Mouse (Mus musculus): Measurements from ENCODE around the gene Tead3. TPM values are rescaled to one million over a fixed set of nuclear protein-coding genes. Genes with fewer than 3 reads are reported as not detected.
A peak's percentile ranks its signal among the peaks of the same experiment; 100 is the strongest.
"Not testable (repeated sequence)": the region's sequence is repeated elsewhere in the genome, so short reads cannot be mapped to it uniquely, and the experiment has no call there.

Gene Tead3
- polyA plus RNA-seq, 1 experiment from 2014 or later: 5.7 TPM

DNA sequence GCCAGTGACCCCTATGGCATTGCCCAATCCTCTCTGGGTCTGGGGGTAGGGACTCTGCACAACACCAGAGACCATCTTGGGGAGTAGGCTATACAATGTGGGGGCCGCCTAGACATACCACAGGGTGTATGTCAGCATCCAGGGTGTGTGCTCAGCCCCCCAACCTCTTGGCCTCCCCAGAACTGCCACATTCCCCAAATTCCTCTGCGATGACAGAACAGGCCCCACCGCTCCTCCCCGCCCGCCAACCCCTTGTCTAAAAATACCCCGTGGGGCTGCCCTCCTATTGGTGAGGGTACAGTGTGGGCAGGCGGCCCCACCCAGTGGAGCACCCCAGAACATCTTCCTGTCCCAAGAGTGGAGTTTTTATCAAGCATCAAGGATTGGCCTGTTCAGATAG lies 10.0 kb downstream of the Tead3 start:
- ATAC-seq (ENCODE audit: low FRiP score, low read depth): peak; percentile 21

DNA sequence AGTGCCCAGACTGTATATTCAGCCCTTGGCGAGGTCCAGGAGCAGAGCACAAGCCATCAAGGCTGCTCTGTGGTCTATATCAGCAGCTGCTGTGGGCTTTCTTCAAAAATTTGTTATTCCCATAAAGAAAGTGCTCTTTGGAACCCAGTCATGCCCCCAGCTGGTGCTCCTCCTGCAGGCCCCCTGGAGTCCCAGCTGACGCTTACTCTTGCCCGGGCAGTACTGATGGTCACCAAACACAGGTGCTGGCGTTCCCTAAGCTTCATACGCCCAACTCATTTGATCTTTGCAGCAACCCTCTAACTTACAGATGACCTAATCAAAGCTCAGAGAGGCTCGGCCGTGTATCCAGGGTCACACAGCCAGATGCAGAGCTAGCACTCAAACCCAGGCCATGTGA lies 13.1 kb downstream of the Tead3 start:
- no peak overlapping the region for H3K4me2 ChIP-seq (replicated peaks)
- H3K36me3 ChIP-seq: peaks cover 17% of the 10 kb centered on the region
- no peak overlapping the region for H3K9ac ChIP-seq (replicated peaks)
- peaks cover 26% of the 10 kb centered on the region for H3K4me1 ChIP-seq
- 91% methylated on average over 7 of the region's 7 CpGs for WGBS
- peaks cover 5% of the 10 kb centered on the region; the same call in 1 of the 2 replicates for H3K27me3 ChIP-seq
- no peaks in the 10 kb centered on the region for H3K9me3 ChIP-seq
- no peak overlapping the region for H3K4me3 ChIP-seq
- no peak overlapping the region for H3K27ac ChIP-seq (replicated peaks)
- no peak for ATAC-seq (ENCODE audit: low FRiP score, low read depth)

More for the DNA sequence above, 10.0 kb downstream of the Tead3 start:
- Histone ChIP-seq H3K36me3 (peaks cover 7% of the 10 kb centered on the region), H3K9ac (replicated peaks) (peak overlapping the region; percentile 50), H3K4me3 (no peak overlapping the region), H3K27ac (replicated peaks) (no peak overlapping the region), H3K27me3 (peaks cover 11% of the 10 kb centered on the region; the same call in 1 of the 2 replicates), H3K4me1 (peaks cover 24% of the 10 kb centered on the region), H3K4me2 (replicated peaks) (peak overlapping the region; percentile 50), H3K9me3 (no peaks in the 10 kb centered on the region)
- WGBS: 78% methylated on average over 7 of the region's 7 CpGs

- Histone ChIP-seq H3K27ac (replicated peaks) (no peak overlapping the region), H3K9me3 (no peaks in the 10 kb centered on the region), H3K36me3 (peaks cover 30% of the 10 kb centered on the region), H3K9ac (replicated peaks) (0 out of 2 replicates have a peak overlapping the region, but pooled peaks have one; percentile 4), H3K4me3 (no peak overlapping the region), H3K27me3 (no peaks in the 10 kb centered on the region), H3K4me2 (replicated peaks) (no peak overlapping the region), H3K4me1 (peaks cover 15% of the 10 kb centered on the region)
- 77% methylated on average over 10 of the region's 10 CpGs for WGBS
- no peak for ATAC-seq (ENCODE audit: low FRiP score, low read depth)
These were observed 15.3 kb downstream of the Tead3 start for GRCm38 (mm10) chr17:28335267-28335666.

DNA sequence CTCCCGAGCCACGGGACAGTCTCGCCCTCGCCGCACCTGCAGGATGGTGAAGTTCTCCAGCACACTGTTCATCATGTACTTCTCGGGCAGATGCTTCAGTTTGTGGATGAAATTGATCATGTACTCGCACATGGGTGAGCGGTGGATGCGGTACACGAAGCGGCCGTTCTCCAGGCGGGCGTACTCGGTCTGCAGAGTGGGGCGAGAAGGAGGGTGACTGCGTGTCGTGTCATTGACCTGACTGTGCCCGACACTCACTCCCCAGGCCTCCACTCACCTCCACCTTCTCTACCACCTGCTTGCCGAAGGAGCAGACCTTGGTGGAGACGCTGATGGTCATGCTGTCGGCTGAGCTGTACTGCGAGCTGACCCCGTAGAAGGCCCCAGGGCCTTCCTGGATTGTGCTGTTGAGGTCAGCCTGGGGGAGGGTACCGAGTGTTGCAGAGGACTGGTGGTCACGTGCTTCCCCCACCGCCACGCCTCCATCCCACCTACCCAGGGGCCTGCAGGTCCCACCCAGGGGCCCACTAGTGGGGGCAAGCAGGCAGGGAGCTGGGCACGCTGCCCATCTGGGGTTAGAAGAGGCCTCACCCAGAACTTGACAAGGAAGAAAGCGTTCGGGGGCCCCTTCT lies 17.6 kb downstream of the Tead3 start:
- no peaks in the 10 kb centered on the region for H3K27me3 ChIP-seq
- WGBS: 59% methylated on average over 30 of the region's 31 CpGs
- H3K36me3 ChIP-seq: peaks cover 25% of the 10 kb centered on the region
- no peaks in the 10 kb centered on the region for H3K9me3 ChIP-seq
- no peak overlapping the region for H3K4me2 ChIP-seq (replicated peaks)
- peaks cover 27% of the 10 kb centered on the region for H3K4me1 ChIP-seq
- H3K9ac ChIP-seq (replicated peaks): no peak overlapping the region
- H3K27ac ChIP-seq (replicated peaks): no peak overlapping the region
- H3K4me3 ChIP-seq: no peak overlapping the region
- ATAC-seq (ENCODE audit: low FRiP score, low read depth): no peak

DNA sequence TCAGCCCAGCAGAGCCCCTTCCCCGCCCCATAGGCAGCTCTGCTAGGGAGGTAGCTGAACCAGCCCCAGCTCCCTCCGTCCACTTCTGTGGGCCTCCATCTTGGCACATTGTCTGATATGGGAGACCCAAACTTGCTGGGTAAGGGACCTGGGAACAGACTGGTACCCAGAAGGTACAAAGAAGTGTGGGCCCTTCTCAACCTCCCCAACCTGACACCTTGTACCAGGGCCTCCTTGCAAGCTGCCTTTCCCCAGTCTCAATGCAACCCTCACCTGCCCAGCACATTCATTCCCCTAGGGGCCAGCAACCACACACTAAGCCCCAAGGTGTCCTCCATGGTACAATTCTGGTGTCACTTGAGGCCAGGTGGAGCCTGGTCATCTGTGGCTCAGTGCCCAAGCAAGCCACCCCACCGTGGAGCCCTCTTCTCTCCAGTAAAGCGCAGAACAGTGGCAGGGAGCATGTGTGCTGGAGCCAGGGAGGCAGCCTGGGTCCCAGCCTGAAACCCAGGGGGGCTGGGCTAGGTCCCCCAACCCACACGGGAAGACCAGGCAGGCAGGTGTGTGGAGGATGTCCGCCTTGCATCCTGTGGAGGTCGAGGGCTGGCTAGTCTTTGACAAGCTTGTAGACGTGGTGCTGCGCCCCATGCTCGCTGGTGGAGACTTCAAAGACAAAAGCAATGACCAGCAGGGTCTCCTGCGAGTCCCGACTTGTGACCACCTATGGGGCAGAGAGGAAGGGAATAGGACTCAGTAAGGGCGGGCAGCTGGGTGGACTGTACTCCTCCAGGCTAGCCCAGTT lies 18.3 kb downstream of the Tead3 start:
- no peaks in the 10 kb centered on the region for H3K9me3 ChIP-seq
- 47% methylated on average over 13 of the region's 13 CpGs for WGBS
- H3K36me3 ChIP-seq: peaks cover 25% of the 10 kb centered on the region
- peak overlapping the region; percentile 39; the same call in 1 of the 2 replicates for H3K27ac ChIP-seq (replicated peaks)
- H3K4me3 ChIP-seq: no peak overlapping the region
- no peak overlapping the region for H3K4me2 ChIP-seq (replicated peaks)
- no peak overlapping the region for H3K9ac ChIP-seq (replicated peaks)
- H3K4me1 ChIP-seq: peaks cover 34% of the 10 kb centered on the region
- no peaks in the 10 kb centered on the region for H3K27me3 ChIP-seq
- ATAC-seq (ENCODE audit: low FRiP score, low read depth): no peak

DNA sequence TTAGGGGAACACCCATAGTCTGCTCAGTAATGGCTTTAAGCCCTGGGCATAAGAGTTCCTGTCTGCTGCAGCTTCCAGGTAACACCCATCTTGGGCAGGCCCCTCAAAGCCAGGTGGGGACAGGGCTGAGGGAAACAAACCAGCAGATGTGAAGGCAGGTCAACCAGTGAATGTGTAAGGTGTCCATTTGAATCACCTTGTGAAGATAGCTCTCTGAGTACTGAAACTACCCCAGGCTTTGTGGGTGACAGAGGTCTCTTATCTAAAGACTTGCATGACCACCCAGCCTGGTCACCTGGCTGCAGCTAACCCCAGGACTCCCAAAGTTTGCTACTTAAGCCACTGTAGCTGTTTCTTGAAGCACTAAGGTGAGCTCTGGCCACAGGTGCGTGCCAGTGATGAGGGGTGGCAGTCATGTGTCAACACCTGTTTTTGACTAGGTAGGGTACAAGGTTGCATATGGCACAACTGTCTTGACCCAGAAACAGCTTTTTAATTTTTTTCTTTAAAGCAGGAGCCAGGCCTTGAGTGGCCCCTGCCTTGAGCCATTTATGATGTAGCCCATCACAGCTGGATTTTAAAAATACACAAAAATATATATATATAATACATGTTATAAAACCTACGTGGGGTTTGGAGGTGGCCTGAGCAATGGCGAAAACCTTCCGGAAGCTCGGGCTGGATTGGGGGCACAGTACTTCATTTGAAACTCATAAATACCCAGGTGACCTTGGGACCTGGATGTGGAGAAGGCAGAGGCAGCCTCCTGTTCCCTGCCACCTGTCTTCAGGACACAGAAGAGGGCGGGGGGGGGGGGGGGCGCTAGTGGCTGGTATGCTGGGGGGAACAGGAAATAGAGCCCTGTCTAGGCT lies 19.1 kb downstream of the Tead3 start:
- ATAC-seq (ENCODE audit: low FRiP score, low read depth): no peak
- WGBS: 41% methylated on average over 6 of the region's 7 CpGs
- H3K27me3 ChIP-seq: no peaks in the 10 kb centered on the region
- H3K9me3 ChIP-seq: no peaks in the 10 kb centered on the region
- H3K36me3 ChIP-seq: peaks cover 25% of the 10 kb centered on the region
- H3K4me2 ChIP-seq (replicated peaks): no peak overlapping the region
- H3K9ac ChIP-seq (replicated peaks): no peak overlapping the region
- peak overlapping the region; percentile 39; the same call in 1 of the 2 replicates for H3K27ac ChIP-seq (replicated peaks)
- peaks cover 34% of the 10 kb centered on the region for H3K4me1 ChIP-seq
- H3K4me3 ChIP-seq: no peak overlapping the region

- H3K4me2 ChIP-seq (replicated peaks); H3K27me3 ChIP-seq; ATAC-seq (ENCODE audit: low FRiP score, low read depth); H3K27ac ChIP-seq (replicated peaks); H3K9me3 ChIP-seq; H3K9ac ChIP-seq (replicated peaks); H3K4me3 ChIP-seq: not testable (repeated sequence)
- Histone ChIP-seq H3K36me3 (peaks cover 23% of the 10 kb centered on the region), H3K4me1 (peaks cover 34% of the 10 kb centered on the region)
- WGBS: 65% methylated on average over 8 of the region's 8 CpGs
These were observed 20.0 kb downstream of the Tead3 start for GRCm38 (mm10) chr17:28330590-28330989.

DNA sequence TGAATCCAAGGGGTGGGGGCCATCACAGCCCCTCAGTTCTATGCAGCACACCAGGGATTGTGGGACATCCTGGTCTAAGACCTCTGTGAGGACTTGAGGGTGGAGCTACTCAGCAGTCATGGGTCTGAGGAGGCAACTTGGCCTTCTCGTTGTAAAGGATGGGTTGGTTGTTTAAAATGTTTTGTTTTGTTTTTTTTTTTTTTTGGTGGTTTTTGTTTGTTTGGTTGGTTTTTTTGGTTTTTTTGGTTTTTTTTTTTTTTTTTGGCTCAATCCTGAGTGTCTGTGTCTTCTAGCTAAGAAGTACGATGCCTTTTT lies 20.4 kb downstream of the Tead3 start:
- WGBS: 66% methylated on average over 2 of the region's 2 CpGs
- H3K9me3 ChIP-seq: no peaks in the 10 kb centered on the region
- no peak overlapping the region for H3K27ac ChIP-seq (replicated peaks)
- H3K4me1 ChIP-seq: peaks cover 34% of the 10 kb centered on the region
- ATAC-seq (ENCODE audit: low FRiP score, low read depth): no peak
- peak overlapping the region; percentile 72 for H3K4me2 ChIP-seq (replicated peaks)
- H3K36me3 ChIP-seq: peaks cover 22% of the 10 kb centered on the region
- H3K27me3 ChIP-seq: no peaks in the 10 kb centered on the region
- H3K9ac ChIP-seq (replicated peaks): peak overlapping the region; percentile 99
- H3K4me3 ChIP-seq: peak overlapping the region; percentile 62

DNA sequence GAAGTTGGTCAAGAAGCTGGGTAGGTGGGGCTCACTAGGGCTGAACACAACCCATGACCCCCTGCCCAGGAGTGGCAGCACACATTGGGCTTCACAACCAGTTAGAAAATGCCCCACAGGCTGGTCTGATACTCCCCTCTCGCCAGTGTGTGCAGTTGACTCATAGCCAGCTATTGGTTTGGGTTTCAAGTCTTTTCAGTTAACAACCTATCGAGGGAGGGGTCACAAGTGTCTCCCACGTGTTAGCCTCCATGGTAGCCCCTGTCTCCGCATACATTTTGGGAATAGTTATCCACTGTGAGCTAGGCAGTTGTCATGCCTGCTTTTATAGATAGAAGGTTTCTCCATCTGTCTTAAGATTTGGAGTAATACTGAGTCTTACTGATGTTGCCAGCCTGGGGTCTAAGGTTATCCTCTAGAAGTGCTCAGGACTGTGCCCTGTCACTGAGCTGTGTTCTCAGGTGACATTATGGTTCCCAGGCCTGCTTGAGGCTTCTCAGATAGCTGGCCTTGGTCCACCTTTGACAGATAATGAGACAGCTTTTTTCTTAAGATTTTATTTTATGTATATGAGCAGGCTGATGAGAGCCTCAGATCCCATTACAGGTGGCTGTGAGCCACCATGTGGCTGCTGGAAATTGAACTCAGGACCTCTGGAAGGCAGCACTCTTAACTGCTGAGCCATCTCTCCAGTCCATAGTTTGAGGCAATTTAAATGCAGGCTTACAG lies 20.9 kb downstream of the Tead3 start:
- H3K27ac ChIP-seq (replicated peaks): peak overlapping the region; percentile 92; the same call in 1 of the 2 replicates
- H3K4me1 ChIP-seq: peaks cover 34% of the 10 kb centered on the region
- no peak for ATAC-seq (ENCODE audit: low FRiP score, low read depth)
- H3K9me3 ChIP-seq: no peaks in the 10 kb centered on the region
- H3K36me3 ChIP-seq: peaks cover 24% of the 10 kb centered on the region
- H3K4me2 ChIP-seq (replicated peaks): peak overlapping the region; percentile 72
- H3K4me3 ChIP-seq: peak overlapping the region; percentile 62
- H3K27me3 ChIP-seq: no peaks in the 10 kb centered on the region
- peak overlapping the region; percentile 99 for H3K9ac ChIP-seq (replicated peaks)
- WGBS: 11% methylated on average over 4 of the region's 4 CpGs

DNA sequence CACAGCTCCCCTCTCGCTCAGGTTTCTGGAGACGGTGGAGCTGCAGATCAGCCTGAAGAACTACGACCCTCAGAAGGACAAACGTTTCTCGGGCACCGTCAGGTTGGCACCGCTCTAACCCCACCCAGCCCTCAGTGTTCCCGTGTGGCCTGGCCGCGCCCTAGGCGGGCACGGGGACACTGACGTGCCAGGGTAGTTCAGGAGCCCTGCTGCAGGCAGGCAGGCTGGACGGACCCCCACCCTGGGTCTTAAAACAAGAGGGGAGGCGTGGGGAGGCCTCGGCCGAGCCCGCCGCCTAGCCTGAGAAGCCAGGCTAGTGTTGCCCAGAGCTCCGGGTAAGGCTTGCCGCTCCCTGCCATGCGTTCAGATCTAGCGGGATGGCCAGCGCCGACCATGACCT lies 21.7 kb downstream of the Tead3 start:
- H3K27me3 ChIP-seq: no peaks in the 10 kb centered on the region
- peak overlapping the region; percentile 72 for H3K4me2 ChIP-seq (replicated peaks)
- peak overlapping the region; percentile 92 for H3K27ac ChIP-seq (replicated peaks)
- peaks cover 30% of the 10 kb centered on the region for H3K4me1 ChIP-seq
- WGBS: under 1% methylated on average over 20 of the region's 25 CpGs
- no peaks in the 10 kb centered on the region for H3K9me3 ChIP-seq
- H3K36me3 ChIP-seq: peaks cover 32% of the 10 kb centered on the region
- H3K4me3 ChIP-seq: peak overlapping the region; percentile 62
- peak overlapping the region; percentile 99 for H3K9ac ChIP-seq (replicated peaks)
- ATAC-seq (ENCODE audit: low FRiP score, low read depth): no peak; the same call in 1 of the 2 replicates

GRCm38 (mm10) chr17:28328366-28328928 lies 22.2 kb downstream of the Tead3 start, which contains the start of gene Rpl10a:
Gene Rpl10a (plus strand): TSS chr17:28328471.
- peak within 1 kb of the TSS; percentile 99 for H3K9ac ChIP-seq (replicated peaks)
- H3K4me1 ChIP-seq: peaks cover 30% of the 10 kb centered on the region
- H3K27ac ChIP-seq (replicated peaks): peak within 1 kb of the TSS; percentile 92
- peak; percentile 91 for ATAC-seq (ENCODE audit: low FRiP score, low read depth)
- H3K9me3 ChIP-seq: no peaks in the 10 kb centered on the region
- H3K27me3 ChIP-seq: no peaks in the 10 kb centered on the region
- H3K36me3 ChIP-seq: peaks cover 33% of the 10 kb centered on the region
- peak within 1 kb of the TSS; percentile 62 for H3K4me3 ChIP-seq
- 0% methylated on average over 67 of the region's 67 CpGs for WGBS
- H3K4me2 ChIP-seq (replicated peaks): peak within 1 kb of the TSS; percentile 72

Measured in midbrain, embryonic 12.5 days (tissue).